Mouse (Mus musculus) midbrain, embryonic 13.5 days (tissue): ENCODE results near the gene Sez6l. TPM values are rescaled to one million over a fixed set of nuclear protein-coding genes. Genes with fewer than 3 reads are reported as not detected.

Source experiments
- ATAC-seq: fragments of 200-750 bp; cut with Nextera tagmentation; 2 replicates; pipeline ENCODE4 v1.8.0; 2017; ENCODE audit warnings: mild to moderate bottlenecking, moderate TSS enrichment, moderate library complexity
- H3K27ac ChIP-seq: fragments of 300-500 bp; sonication (generic); 2 replicates; pipeline ENCODE4 v1.5.1; 2015; ENCODE audit warnings: inconsistent platforms, mild to moderate bottlenecking, moderate library complexity
- H3K27me3 ChIP-seq: fragments of 300-500 bp; sonication (generic); 2 replicates; pipeline ENCODE4 v1.6.1; 2015; ENCODE audit warnings: mild to moderate bottlenecking, inconsistent platforms
- H3K36me3 ChIP-seq: fragments of 300-500 bp; sonication (generic); 2 replicates; pipeline ENCODE4 v1.6.1; 2015; ENCODE audit warnings: mild to moderate bottlenecking, inconsistent platforms
- H3K4me1 ChIP-seq: fragments of 300-500 bp; sonication (generic); replicated peaks from 2 replicates; pipeline ENCODE4 v1.6.1; 2015; ENCODE audit warnings: inconsistent platforms
- H3K4me2 ChIP-seq: fragments of 300-500 bp; sonication (generic); replicated peaks from 2 replicates; pipeline ENCODE4 v1.6.1; 2015; ENCODE audit warnings: moderate library complexity, mild to moderate bottlenecking, inconsistent platforms
- H3K4me3 ChIP-seq: fragments of 300-500 bp; sonication (generic); replicated peaks from 2 replicates; pipeline ENCODE4 v1.5.1; 2015; ENCODE audit warnings: mild to moderate bottlenecking, inconsistent platforms
- H3K9ac ChIP-seq: fragments of 300-500 bp; sonication (generic); replicated peaks from 2 replicates; pipeline ENCODE4 v1.6.1; 2015; ENCODE audit warnings: mild to moderate bottlenecking, inconsistent platforms
- H3K9me3 ChIP-seq: fragments of 300-500 bp; sonication (generic); 2 replicates; pipeline ENCODE4 v1.6.1; 2016; ENCODE audit warnings: mild to moderate bottlenecking, inconsistent platforms
- WGBS: fragments of 180-500 bp; shearing (Covaris S2); methylation state at CpG from one replicate; pipeline ENCODE4 v1.1.7; 2015; 5-methylcytosine and 5-hydroxymethylcytosine counted together
- polyA plus RNA-seq: library from polyadenylated mRNA; unstranded; fragments of >200 nt; fragmentation: Nextera tagmentation; extraction: Ambion mirVana; gene quantifications from 2 replicates; pipeline ENCODE4 v1.2.1, GENCODE M21; 2015

The Sez6l gene
- polyA plus RNA-seq, 1 experiment from 2014 or later: 41.6 TPM

- Histone ChIP-seq H3K27me3 (peaks cover 44% of the 10 kb centered on the region), H3K9ac (peak overlapping the region; percentile 90), H3K4me3 (peak overlapping the region; percentile 69), H3K27ac (peak overlapping the region; percentile 78), H3K36me3 (no peaks in the 10 kb centered on the region), H3K4me1 (peaks cover 63% of the 10 kb centered on the region), H3K4me2 (peak overlapping the region; percentile 73), H3K9me3 (no peaks in the 10 kb centered on the region)
- ATAC-seq: 0 out of 2 replicates have a peak, but pooled peaks have one; percentile 5
- 7% methylated on average over 10 of the region's 10 CpGs for WGBS
These were observed 765 bp upstream of the Sez6l start for GRCm38 (mm10) chr5:112577750-112578149.

GRCm38 (mm10) chr5:112576361-112576992 is 508 bp downstream of the Sez6l start:
- Histone ChIP-seq H3K4me2 (peak overlapping the region; percentile 73), H3K4me1 (peaks cover 61% of the 10 kb centered on the region), H3K27ac (peak overlapping the region; percentile 78), H3K4me3 (peak overlapping the region; percentile 69), H3K9ac (peak overlapping the region; percentile 90), H3K9me3 (no peaks in the 10 kb centered on the region), H3K36me3 (no peaks in the 10 kb centered on the region), H3K27me3 (peaks cover 39% of the 10 kb centered on the region)
- ATAC-seq: peak; percentile 19; the same call in 1 of the 2 replicates
- WGBS: under 1% methylated on average over 47 of the region's 48 CpGs

- ATAC-seq: no peak
- H3K9ac ChIP-seq: peak overlapping the region; percentile 90
- H3K9me3 ChIP-seq: no peaks in the 10 kb centered on the region
- peak overlapping the region; percentile 6; the same call in 1 of the 2 replicates for H3K27ac ChIP-seq
- peaks cover 60% of the 10 kb centered on the region for H3K4me1 ChIP-seq
- peaks cover 39% of the 10 kb centered on the region for H3K27me3 ChIP-seq
- peak overlapping the region; percentile 69 for H3K4me3 ChIP-seq
- WGBS: 5% methylated on average over 12 of the region's 12 CpGs
- peak overlapping the region; percentile 73 for H3K4me2 ChIP-seq
- no peaks in the 10 kb centered on the region for H3K36me3 ChIP-seq
These were observed 1.7 kb downstream of the Sez6l start for GRCm38 (mm10) chr5:112575151-112575915.

GRCm38 (mm10) chr5:112573916-112574315 is 3.1 kb downstream of the Sez6l start:
- H3K4me3 ChIP-seq: peak overlapping the region; percentile 69
- H3K9ac ChIP-seq: no peak overlapping the region; the same call in 1 of the 2 replicates
- H3K4me2 ChIP-seq: peak overlapping the region; percentile 73
- peak; percentile 40; the same call in 1 of the 2 replicates for ATAC-seq
- WGBS: 5% methylated on average over 8 of the region's 8 CpGs
- peaks cover 34% of the 10 kb centered on the region for H3K27me3 ChIP-seq
- 0 out of 2 replicates have a peak, but pooled peaks cover 2% of the 10 kb centered on the region for H3K36me3 ChIP-seq
- peaks cover 60% of the 10 kb centered on the region for H3K4me1 ChIP-seq
- no peaks in the 10 kb centered on the region for H3K9me3 ChIP-seq
- peak overlapping the region; percentile 20; the same call in 1 of the 2 replicates for H3K27ac ChIP-seq

- no peaks in the 10 kb centered on the region for H3K9me3 ChIP-seq
- no peak for ATAC-seq
- 0 out of 2 replicates have a peak, but pooled peaks cover 2% of the 10 kb centered on the region for H3K36me3 ChIP-seq
- H3K4me1 ChIP-seq: peaks cover 54% of the 10 kb centered on the region
- H3K27me3 ChIP-seq: peaks cover 23% of the 10 kb centered on the region
- H3K27ac ChIP-seq: no peak overlapping the region
- no peak overlapping the region for H3K4me2 ChIP-seq
- 64% methylated on average over 2 of the region's 2 CpGs for WGBS
- no peak overlapping the region for H3K9ac ChIP-seq
- no peak overlapping the region for H3K4me3 ChIP-seq
These were observed 4.8 kb downstream of the Sez6l start for GRCm38 (mm10) chr5:112572217-112572616.

DNA sequence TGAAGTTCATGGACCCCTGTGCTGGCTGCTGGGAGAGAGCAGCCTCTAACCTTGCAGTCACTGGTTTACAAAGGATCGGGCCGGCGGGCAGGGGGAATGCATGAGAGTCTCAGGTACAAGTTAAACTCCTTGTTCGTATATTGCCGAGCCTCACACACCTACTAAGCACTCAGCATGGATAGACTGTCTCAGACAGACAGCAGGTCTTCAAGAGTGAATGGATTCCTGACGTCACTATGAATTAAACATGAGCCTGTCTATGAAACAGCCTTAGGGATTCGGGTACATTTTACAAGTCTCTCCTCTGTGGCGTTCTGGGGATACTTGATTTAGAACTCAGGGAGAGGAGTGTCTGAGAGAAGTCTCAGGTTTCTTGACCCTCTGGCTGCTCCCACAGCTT is 11.5 kb downstream of the Sez6l start:
- H3K9me3 ChIP-seq: no peaks in the 10 kb centered on the region
- H3K27ac ChIP-seq: peak overlapping the region; percentile 54
- 43% methylated on average over 8 of the region's 8 CpGs for WGBS
- no peak for ATAC-seq
- 0 out of 2 replicates have a peak overlapping the region, but pooled peaks have one; percentile 10 for H3K9ac ChIP-seq
- no peak overlapping the region for H3K4me3 ChIP-seq
- no peak overlapping the region for H3K4me2 ChIP-seq
- peaks cover 54% of the 10 kb centered on the region for H3K4me1 ChIP-seq
- H3K36me3 ChIP-seq: 0 out of 2 replicates have a peak, but pooled peaks cover 2% of the 10 kb centered on the region
- H3K27me3 ChIP-seq: peaks cover 9% of the 10 kb centered on the region

GRCm38 (mm10) chr5:112565083-112565482 is 11.9 kb downstream of the Sez6l start:
- Histone ChIP-seq H3K9me3 (no peaks in the 10 kb centered on the region), H3K27me3 (peaks cover 9% of the 10 kb centered on the region), H3K27ac (0 out of 2 replicates have a peak overlapping the region, but pooled peaks have one; percentile 54), H3K36me3 (0 out of 2 replicates have a peak, but pooled peaks cover 2% of the 10 kb centered on the region), H3K9ac (no peak overlapping the region), H3K4me1 (peaks cover 58% of the 10 kb centered on the region), H3K4me3 (no peak overlapping the region), H3K4me2 (no peak overlapping the region)
- ATAC-seq: no peak
- 87% methylated on average over 17 of the region's 17 CpGs for WGBS

- peaks cover 47% of the 10 kb centered on the region for H3K4me1 ChIP-seq
- peaks cover 9% of the 10 kb centered on the region for H3K27me3 ChIP-seq
- peak overlapping the region; percentile 64 for H3K27ac ChIP-seq
- 22% methylated on average over 15 of the region's 15 CpGs for WGBS
- no peak overlapping the region for H3K9ac ChIP-seq
- H3K4me2 ChIP-seq: peak overlapping the region; percentile 19; the same call in 1 of the 2 replicates
- no peaks in the 10 kb centered on the region for H3K9me3 ChIP-seq
- peak; percentile 84 for ATAC-seq
- H3K4me3 ChIP-seq: no peak overlapping the region
- no peaks in the 10 kb centered on the region; the same call in 1 of the 2 replicates for H3K36me3 ChIP-seq
These were observed 16.0 kb downstream of the Sez6l start for GRCm38 (mm10) chr5:112560869-112561499.

- H3K4me2 ChIP-seq: no peak overlapping the region
- WGBS: 78% methylated on average over 16 of the region's 16 CpGs
These were observed 16.8 kb downstream of the Sez6l start for GRCm38 (mm10) chr5:112560139-112560538.

GRCm38 (mm10) chr5:112557396-112557795 is 19.6 kb downstream of the Sez6l start:
- 89% methylated on average over 4 of the region's 4 CpGs for WGBS
- H3K4me3 ChIP-seq: no peak overlapping the region
- H3K27me3 ChIP-seq: no peaks in the 10 kb centered on the region
- H3K9me3 ChIP-seq: no peaks in the 10 kb centered on the region
- H3K9ac ChIP-seq: no peak overlapping the region
- no peaks in the 10 kb centered on the region; the same call in 1 of the 2 replicates for H3K36me3 ChIP-seq
- ATAC-seq: no peak
- peaks cover 41% of the 10 kb centered on the region for H3K4me1 ChIP-seq
- no peak overlapping the region for H3K27ac ChIP-seq
- no peak overlapping the region for H3K4me2 ChIP-seq

More at GRCm38 (mm10) chr5:112560139-112560538, 16.8 kb downstream of the Sez6l start:
- no peaks in the 10 kb centered on the region; the same call in 1 of the 2 replicates for H3K36me3 ChIP-seq
- H3K27ac ChIP-seq: 0 out of 2 replicates have a peak overlapping the region, but pooled peaks have one; percentile 64
- H3K27me3 ChIP-seq: peaks cover 9% of the 10 kb centered on the region
- no peaks in the 10 kb centered on the region for H3K9me3 ChIP-seq
- no peak overlapping the region for H3K9ac ChIP-seq
- no peak overlapping the region for H3K4me3 ChIP-seq
- peaks cover 38% of the 10 kb centered on the region for H3K4me1 ChIP-seq
- ATAC-seq: no peak

GRCm38 (mm10) chr5:112556640-112557039 is 20.3 kb downstream of the Sez6l start:
- H3K4me2 ChIP-seq: no peak overlapping the region
- peaks cover 41% of the 10 kb centered on the region for H3K4me1 ChIP-seq
- no peak overlapping the region for H3K27ac ChIP-seq
- no peak overlapping the region for H3K9ac ChIP-seq
- no peaks in the 10 kb centered on the region for H3K9me3 ChIP-seq
- ATAC-seq: no peak
- 77% methylated on average over 3 of the region's 3 CpGs for WGBS
- no peak overlapping the region for H3K4me3 ChIP-seq
- H3K27me3 ChIP-seq: no peaks in the 10 kb centered on the region
- H3K36me3 ChIP-seq: no peaks in the 10 kb centered on the region; the same call in 1 of the 2 replicates
